Mouse (Mus musculus) liver, adult 2 months (tissue): ENCODE measurements around the gene Trim17. TPM values are rescaled to one million over a fixed set of nuclear protein-coding genes. Genes with fewer than 3 reads are reported as not detected.

Experiments
- DNase-seq: peaks from one replicate; pipeline ENCODE4 v3.0.0-alpha.2; 2011; ENCODE audit warnings: low read depth, low spot score; ENCODE audit errors: extremely low read depth
- H3K27ac ChIP-seq: fragments of 200-500 bp; replicated peaks from 2 replicates; pipeline ENCODE4 v1.5.1; 2012; ENCODE audit warnings: low read depth, mild to moderate bottlenecking, control low read depth, inconsistent platforms, low read length; ENCODE audit not compliant: insufficient read depth
- H3K27me3 ChIP-seq: fragments of 200-500 bp; 2 replicates; pipeline ENCODE4 v1.6.1; 2012; ENCODE audit warnings: mild to moderate bottlenecking, moderate library complexity, low read length, inconsistent platforms; ENCODE audit not compliant: control insufficient read depth, insufficient read depth
- H3K36me3 ChIP-seq: fragments of 200-500 bp; 2 replicates; pipeline ENCODE4 v1.6.1; 2012; ENCODE audit warnings: low read length, inconsistent platforms; ENCODE audit not compliant: control insufficient read depth, insufficient read depth
- H3K4me1 ChIP-seq: fragments of 200-500 bp; 2 replicates; pipeline ENCODE4 v1.6.1; 2011; ENCODE audit warnings: low read length; ENCODE audit not compliant: control insufficient read depth, insufficient read depth
- H3K4me3 ChIP-seq: fragments of 200-500 bp; 2 replicates; pipeline ENCODE4 v1.5.1; 2011; ENCODE audit warnings: low read depth, mild to moderate bottlenecking, control low read depth, low read length, moderate library complexity; ENCODE audit not compliant: insufficient read depth
- H3K79me2 ChIP-seq: fragments of 200-500 bp; 2 replicates; pipeline ENCODE4 v1.6.1; 2012; ENCODE audit warnings: inconsistent platforms, mild to moderate bottlenecking, low read length, moderate library complexity; ENCODE audit not compliant: control insufficient read depth, insufficient read depth
- H3K9ac ChIP-seq: fragments of 200-500 bp; 2 replicates; pipeline ENCODE4 v1.6.1; 2012; ENCODE audit warnings: low read depth, mild to moderate bottlenecking, control low read depth, inconsistent platforms, low read length
- CTCF ChIP-seq: fragments of 200-500 bp; IDR thresholded peaks from 2 replicates; pipeline ENCODE4 v1.5.1; 2011; ENCODE audit warnings: low read depth, low read length, control low read depth
- POLR2A ChIP-seq: fragments of 200-500 bp; IDR thresholded peaks from 2 replicates; pipeline ENCODE4 v1.6.1; 2011; ENCODE audit warnings: low read length, control low read depth; ENCODE audit not compliant: insufficient read depth; ENCODE audit errors: extremely low read depth
- WGBS: fragments of 180-500 bp; shearing (Covaris S2); methylation state at CpG from one replicate; pipeline ENCODE4 v1.1.7; 2018; 5-methylcytosine and 5-hydroxymethylcytosine counted together
- polyA plus RNA-seq: library from polyadenylated mRNA; depleted of rRNA; stranded (reverse); fragments of >200 nt; gene quantifications from 2 replicates; pipeline ENCODE4 v1.2.3, GENCODE M21; 2012
- total RNA-seq: library from RNA; depleted of rRNA; stranded (reverse); fragments of >200 nt; gene quantifications from 2 replicates; pipeline ENCODE4 v1.2.3, GENCODE M21; 2014

Trim17 gene
- total and polyA plus RNA-seq, 2 experiments = under 0.01 to 0.04 TPM

- Histone ChIP-seq H3K36me3 (0 out of 2 replicates have a peak, but pooled peaks cover 2% of the 10 kb centered on the region), H3K27me3 (0 out of 2 replicates have a peak, but pooled peaks cover 5% of the 10 kb centered on the region), H3K27ac (no peak overlapping the region), H3K79me2 (no peaks in the 10 kb centered on the region), H3K4me1 (peaks cover 3% of the 10 kb centered on the region; the same call in 1 of the 2 replicates), H3K9ac (no peak overlapping the region), H3K4me3 (no peak overlapping the region)
- DNase-seq = no peak
- WGBS = 63% methylated on average over 50 of the region's 50 CpGs
- TF ChIP-seq POLR2A = no peak
- TF ChIP-seq CTCF = no peak
These were observed 7.1 kb downstream of the Trim17 start for GRCm38 (mm10) chr11:58961364-58962177.

- Histone ChIP-seq H3K4me1 (peaks cover 3% of the 10 kb centered on the region; the same call in 1 of the 2 replicates), H3K9ac (no peak overlapping the region), H3K79me2 (no peaks in the 10 kb centered on the region), H3K27ac (no peak overlapping the region), H3K27me3 (0 out of 2 replicates have a peak, but pooled peaks cover 5% of the 10 kb centered on the region), H3K4me3 (no peak overlapping the region), H3K36me3 (no peaks in the 10 kb centered on the region)
- DNase-seq = no peak
- TF ChIP-seq POLR2A (no peak), CTCF (no peak)
- 37% methylated on average over 17 of the region's 17 CpGs for WGBS
These were observed 9.1 kb downstream of the Trim17 start for GRCm38 (mm10) chr11:58963543-58963942.

DNA sequence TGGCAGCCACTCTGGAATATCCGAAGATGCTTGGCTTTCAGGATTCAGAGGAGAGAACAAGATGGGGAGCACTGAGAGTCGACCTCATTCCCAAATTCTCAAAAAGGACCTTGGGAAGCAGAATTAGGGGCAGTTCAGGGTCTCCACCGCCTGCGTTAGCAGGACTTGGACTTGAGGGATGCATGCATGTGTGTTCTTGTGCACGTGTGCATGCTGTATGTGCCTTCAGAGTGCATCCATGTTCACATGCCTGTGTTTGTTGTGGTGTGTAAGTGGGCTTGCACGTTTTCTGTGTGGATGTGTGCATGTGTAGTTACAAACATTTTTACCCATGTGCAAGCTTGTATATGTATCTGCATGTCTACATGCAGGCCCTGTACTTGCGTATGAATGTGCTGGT, 9.7 kb downstream of the Trim17 start:
- H3K36me3 ChIP-seq = no peaks in the 10 kb centered on the region
- 0 out of 2 replicates have a peak, but pooled peaks cover 5% of the 10 kb centered on the region for H3K27me3 ChIP-seq
- no peak overlapping the region for H3K27ac ChIP-seq
- H3K9ac ChIP-seq = no peak overlapping the region
- no peaks in the 10 kb centered on the region for H3K79me2 ChIP-seq
- H3K4me3 ChIP-seq = no peak overlapping the region
- TF ChIP-seq CTCF (no peak), POLR2A (no peak)
- no peak for DNase-seq
- H3K4me1 ChIP-seq = peaks cover 3% of the 10 kb centered on the region; the same call in 1 of the 2 replicates
- 86% methylated on average over 7 of the region's 7 CpGs for WGBS

DNA sequence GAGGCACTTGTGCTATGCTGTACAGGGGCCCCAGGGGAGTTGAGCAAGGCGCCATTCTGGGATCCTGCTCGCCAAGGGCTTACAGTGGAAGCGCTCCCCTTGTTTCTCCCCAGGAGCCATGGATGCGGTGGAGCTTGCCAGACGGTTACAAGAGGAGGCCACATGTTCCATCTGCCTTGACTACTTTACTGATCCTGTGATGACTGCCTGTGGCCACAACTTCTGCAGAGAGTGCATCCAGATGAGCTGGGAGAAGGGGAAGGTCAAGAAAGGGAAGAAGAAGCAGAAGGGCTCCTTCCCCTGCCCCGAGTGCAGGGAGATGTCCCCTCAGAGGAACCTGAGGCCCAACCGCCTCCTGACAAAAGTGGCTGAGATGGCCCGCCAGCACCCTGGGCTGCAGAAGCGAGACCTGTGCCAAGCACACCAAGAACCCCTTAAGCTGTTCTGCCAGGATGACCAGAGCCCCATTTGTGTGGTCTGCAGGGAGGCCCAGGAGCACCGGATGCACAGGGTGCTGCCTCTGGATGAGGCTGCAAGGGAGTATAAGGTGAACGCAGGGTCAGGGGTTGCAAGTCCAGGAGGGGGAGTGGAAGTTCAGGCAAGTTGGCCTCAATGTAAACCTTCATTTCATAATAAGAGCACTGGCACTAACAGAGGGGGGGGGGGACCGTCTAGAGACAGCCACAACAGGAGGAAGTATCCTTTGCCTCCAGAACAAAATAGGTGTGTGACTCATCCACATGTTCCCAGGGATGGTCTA, 10.7 kb downstream of the Trim17 start:
- Histone ChIP-seq H3K36me3 (no peaks in the 10 kb centered on the region), H3K4me3 (no peak overlapping the region), H3K4me1 (no peaks in the 10 kb centered on the region; the same call in 1 of the 2 replicates), H3K79me2 (no peaks in the 10 kb centered on the region), H3K27ac (no peak overlapping the region), H3K27me3 (0 out of 2 replicates have a peak, but pooled peaks cover 5% of the 10 kb centered on the region), H3K9ac (no peak overlapping the region)
- WGBS = 56% methylated on average over 12 of the region's 12 CpGs
- no peak for TF ChIP-seq POLR2A
- no peak for TF ChIP-seq CTCF
- DNase-seq = no peak

DNA sequence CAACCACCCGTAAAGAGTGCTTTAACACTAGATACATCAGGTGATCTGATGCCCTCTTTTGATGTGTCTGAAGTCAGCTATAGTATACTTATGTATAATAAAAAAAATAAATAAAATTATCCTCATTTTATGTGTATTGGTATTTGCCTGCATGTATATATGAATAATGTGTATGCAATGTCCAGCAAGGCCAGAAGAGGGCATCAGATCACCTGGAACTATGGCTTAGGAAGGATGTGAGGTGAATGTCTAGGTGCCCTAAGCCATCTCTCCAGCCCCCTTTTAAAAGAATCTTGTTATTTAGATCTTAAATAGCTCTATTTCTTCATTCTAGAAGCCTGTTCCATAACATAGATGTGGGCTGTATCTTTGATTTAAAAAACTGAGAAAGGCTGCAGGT, 12.9 kb downstream of the Trim17 start:
- Histone ChIP-seq H3K9ac (no peak overlapping the region), H3K4me1 (no peaks in the 10 kb centered on the region)
- 100% methylated on average over 1 of the region's 1 CpGs for WGBS

More for the DNA sequence above, 12.9 kb downstream of the Trim17 start:
- no peak overlapping the region for H3K4me3 ChIP-seq
- H3K27ac ChIP-seq = no peak overlapping the region
- H3K79me2 ChIP-seq = no peaks in the 10 kb centered on the region
- no peaks in the 10 kb centered on the region for H3K36me3 ChIP-seq
- H3K27me3 ChIP-seq = no peaks in the 10 kb centered on the region
- DNase-seq = peak; percentile 41
- TF ChIP-seq POLR2A (no peak), CTCF (no peak)
